Mouse (Mus musculus): ENCODE measurements around the gene Rag1. TPM values are rescaled to one million over a fixed set of nuclear protein-coding genes. Genes with fewer than 3 reads are reported as not detected.

Gene Rag1
- total RNA-seq, 2 experiments from 2014 or later = 3.5 TPM; not detected in 1

DNA sequence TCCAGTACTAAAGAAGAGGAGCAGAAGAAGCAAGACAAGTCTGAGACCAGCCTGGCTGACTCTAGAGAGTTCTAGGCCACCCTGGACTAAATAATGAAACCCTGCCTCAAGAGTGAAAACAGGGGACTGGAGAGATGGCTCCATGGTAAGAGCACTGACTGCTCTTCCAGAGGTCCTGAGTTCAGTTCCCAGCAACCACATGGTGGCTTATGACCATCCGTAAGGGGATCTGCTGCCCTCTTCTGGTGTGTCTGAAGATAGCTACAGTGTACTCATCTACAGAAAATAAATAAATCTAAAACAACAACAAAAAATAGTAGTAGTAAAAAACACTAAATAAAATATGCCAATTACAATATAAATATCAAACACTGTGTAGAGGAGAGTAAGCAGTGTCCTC is 3.5 kb downstream of the Rag1 start:
- intact Hi-C loops (cut with DNase I) = no loop called here
- no peak for DNase-seq

DNA sequence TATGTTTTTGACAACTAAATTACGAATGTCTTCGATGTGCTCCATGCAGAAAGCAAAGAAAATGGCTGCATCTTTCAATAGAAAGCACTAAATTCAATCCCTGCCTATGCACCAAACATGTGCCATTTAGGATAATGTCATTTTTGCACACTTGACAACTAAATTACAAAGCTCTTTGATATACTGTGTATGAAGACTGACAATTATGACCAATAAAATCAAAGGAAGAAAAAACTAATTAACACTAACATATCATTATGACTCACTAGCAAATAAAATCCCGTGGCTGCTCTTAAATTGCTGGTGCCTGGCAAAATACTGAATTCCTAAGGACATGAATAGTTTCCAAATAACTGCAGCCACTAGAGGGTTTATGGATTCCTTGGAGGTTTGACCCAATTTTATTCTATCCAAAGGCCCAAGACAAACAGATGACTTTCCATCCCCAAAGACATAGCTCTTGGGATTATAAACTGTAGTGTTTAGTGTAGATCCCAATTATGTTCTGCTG is 9.4 kb downstream of the Rag1 start:
- intact Hi-C loops (cut with DNase I) = no loop called here
- DNase-seq = no peak

DNA sequence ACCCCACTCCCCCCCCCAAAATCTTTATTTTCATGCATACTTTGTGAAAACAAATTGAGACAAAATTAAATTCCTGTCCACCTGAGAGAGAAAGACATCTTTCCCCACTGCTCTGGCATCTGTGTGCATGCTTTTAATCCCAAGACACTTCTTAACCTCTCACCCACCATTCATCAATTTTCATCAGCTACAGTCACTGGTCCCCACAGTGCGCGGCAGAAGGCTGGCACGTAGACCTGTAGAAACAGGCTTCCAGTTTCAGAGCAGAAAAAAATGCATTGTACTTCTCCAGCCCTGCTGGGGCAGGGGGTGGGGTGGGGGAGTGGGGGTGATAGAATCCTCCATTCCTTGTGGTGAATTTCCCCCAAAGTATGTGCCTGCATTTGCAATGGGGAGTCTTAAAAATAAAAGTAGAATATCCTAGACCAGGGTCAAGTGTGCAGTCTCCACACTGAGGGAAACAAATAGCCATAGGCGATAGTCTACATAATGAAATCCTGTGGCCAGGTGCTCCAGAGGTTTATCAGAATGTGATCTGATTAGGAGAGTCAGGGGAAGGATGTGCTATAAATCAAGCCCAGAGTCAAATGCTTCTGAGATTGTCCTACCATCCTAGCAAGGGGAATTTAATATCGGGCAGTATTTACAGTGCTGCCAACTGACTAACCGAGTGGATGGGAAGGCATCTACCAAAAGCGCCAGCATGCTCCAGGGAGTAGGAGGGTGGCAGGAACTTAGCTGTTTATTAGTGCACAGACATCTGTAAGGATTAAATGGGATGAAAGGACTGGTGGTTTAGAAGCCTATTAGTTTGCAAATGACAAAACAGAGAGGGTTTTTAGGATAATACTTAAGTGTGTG is 10.1 kb downstream of the Rag1 start:
- DNase-seq = no peak
- intact Hi-C loops (cut with DNase I) = no loop called here

DNA sequence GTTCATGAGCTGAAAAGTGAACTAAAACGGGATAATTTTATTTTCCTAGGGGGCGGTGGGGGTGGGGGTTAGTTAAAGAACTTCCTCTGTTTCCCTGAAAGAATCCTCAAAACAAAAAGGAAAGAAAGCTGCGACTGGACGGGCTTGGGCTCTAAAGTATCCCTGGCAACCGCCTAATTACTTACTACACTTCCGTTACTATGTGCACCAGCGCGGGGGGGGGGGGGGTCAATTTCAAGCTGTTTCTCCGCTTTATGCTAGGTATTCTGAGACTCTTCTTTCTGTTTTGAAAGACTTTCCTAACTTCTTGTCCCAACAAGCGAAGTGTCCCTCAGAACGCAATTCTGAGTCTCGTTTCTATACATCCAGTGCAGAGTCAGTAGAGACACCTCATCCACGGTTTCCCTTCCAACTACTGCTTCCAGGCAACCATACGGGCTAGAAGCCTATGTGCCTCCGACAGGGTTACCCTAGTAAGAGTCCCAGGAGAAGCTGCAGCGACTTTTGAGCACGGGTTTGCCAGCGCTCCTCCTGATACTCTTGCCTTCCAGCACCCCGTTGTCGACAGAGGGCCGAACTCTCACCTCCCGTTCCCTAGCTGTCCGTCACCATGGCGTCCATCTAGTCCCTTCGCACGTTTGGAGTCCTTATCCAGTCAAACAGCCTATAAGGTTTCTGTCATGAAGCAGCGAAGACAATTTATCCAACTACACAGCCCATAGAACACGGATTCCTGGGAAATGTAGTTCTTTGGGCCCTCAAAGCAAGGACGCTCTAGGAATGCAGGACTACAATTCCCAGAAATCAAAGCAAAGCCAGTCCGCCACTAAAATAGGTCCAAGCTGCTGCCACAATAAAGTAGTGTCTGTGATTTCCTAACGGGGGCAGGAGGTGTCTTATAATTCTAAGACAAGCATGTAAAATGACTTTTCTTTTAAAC is 20.7 kb downstream of the Rag1 start:
- intact Hi-C loops (cut with DNase I) = no loop called here
- DNase-seq = peak; percentile 36 to 72

DNA sequence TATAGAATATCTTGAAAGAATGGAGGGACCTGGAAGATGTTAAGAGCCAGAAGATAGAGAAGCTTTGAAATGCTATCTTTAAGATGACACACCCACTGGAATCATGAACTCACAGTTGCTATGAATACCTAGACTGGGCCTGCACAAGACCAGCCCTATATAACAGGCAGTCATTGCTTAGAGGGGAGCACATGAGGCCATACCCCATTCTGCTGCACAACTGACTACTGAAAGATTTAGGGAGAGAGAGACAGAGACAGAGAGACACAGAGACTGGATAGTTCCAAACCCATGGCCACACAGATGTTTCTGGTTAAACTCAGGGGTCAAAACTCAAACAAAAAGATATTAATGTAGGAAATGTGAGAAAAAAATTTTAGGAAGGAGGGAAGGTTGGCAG is 22.1 kb downstream of the Rag1 start:
- intact Hi-C loops (cut with DNase I) = no loop called here
- DNase-seq = no peak

DNA sequence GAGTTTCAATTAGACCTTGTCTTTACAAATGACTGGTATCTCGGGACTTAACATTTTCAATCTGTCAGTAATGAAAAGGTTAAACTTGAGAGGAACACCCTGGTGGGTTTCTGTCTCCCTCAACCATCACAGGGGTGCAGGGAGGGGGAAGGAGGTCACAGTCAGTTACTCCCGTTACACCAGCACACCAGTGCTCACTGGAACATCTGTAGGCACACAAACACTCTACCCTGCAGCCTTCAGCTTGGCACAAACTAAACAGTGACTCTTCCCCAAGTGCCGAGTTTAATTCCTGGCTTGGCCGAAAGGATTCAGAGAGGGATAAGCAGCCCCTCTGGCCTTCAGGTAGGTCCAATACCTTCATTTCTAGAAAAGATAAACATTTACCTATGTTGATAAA is 24.8 kb downstream of the Rag1 start, which contains the start of gene Rag2:
TSS of gene Rag2 (plus strand) at position 193 of the 400 bp plus-strand sequence.
- intact Hi-C loops (cut with DNase I) = no loop called here

DNA sequence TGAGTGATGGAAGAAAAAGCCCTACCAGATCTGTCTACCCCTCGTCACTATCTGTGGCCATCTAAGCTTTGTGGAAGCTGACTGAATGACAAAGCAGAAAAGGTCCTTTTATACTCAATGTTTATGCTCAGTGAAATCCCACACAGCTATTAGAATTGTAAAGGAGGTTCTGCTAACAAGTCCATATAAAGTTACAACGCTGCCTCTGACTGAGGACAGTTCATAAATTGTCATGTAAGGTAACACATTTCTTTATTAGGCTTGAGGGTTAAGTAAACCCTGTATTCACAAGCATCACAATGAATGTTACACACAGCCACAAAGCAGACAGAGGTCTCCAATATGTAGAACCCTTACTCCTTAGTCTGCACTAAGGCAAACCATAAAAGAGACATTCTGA is 25.3 kb downstream of the Rag1 start:
- no peak for DNase-seq
- intact Hi-C loops (cut with DNase I) = no loop called here

More for the DNA sequence above, 24.8 kb downstream of the Rag1 start, which contains the start of gene Rag2:
- DNase-seq = no peak

DNA sequence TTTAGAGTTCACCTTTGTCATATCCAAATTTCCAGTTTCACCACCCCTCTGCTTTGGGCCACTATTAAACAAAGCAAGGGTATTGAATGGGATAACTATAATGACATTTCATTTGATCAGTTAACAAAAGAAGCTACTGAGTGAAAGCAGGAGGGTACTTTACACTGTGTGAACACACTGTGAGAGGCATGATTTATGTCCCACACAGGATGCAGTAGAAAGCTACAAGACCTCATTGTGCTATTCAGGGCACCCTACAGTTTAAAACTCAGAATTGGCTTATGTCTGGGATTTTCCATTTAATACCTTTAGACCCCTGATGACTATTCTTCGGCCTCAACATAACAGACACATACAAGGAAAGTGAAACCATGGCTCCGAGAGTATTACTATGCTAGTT is 26.3 kb downstream of the Rag1 start:
- no peak for DNase-seq
- intact Hi-C loops (cut with DNase I) = no loop called here

DNA sequence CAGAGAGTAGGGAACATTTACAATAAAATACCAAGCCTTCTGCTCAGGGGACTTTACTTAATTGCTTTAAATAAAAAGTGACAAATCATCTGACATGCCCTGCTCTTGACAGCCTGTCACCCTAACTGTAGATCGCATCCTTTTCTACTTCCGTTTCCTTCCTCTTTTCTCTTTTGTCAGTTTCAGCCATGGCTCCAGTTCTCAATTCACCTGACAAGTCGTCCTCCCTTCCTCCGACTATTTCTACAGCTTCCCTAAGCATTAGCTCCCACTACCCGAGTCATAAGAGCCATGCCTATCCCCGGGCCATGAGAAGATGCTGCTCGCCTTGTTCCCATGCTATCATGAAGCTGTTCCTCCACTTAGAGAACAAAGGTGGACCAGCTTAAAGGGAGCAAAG is 27.7 kb downstream of the Rag1 start:
- no peak for DNase-seq
- intact Hi-C loops (cut with DNase I) = no loop called here

DNA sequence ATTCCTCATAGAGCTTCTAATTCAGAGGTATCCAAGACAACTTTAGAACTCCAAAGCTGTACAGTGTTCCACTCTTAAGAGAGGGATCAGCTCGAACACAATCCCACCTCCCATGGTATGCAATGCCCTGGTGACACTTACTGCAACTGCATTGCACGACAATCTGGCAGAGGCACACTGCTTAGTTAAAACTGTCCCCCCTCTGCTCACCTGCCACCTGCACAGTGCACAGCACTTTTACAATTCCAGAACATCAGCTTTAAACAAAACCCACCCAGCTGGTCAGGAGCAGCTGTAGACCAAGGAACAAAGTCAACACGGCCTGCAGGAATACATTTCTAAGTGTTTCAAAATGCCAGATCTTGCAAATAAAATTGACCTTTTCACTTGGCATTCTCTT is 28.4 kb downstream of the Rag1 start:
- intact Hi-C loops (cut with DNase I) = no loop called here
- no peak for DNase-seq

DNA sequence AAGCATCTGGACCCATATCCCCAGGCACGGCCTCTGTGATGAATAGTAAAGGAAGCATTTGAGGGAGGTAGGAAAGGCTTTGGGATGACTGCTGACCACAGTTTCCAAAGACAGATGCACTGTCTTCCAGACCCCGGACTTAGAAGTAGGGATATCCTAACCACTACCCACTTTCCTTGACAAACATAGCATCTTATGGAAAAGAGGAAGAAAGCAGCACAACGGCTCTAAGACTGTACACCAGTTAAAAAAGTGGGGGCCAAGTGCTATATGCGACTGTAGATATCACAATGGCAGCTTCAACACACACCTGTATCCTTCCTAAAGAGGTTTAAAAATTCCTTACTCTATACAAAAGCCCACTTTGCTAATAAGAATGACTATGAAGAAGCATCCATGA is 30.9 kb downstream of the Rag1 start:
- no peak for DNase-seq
- intact Hi-C loops (cut with DNase I) = no loop called here

DNA sequence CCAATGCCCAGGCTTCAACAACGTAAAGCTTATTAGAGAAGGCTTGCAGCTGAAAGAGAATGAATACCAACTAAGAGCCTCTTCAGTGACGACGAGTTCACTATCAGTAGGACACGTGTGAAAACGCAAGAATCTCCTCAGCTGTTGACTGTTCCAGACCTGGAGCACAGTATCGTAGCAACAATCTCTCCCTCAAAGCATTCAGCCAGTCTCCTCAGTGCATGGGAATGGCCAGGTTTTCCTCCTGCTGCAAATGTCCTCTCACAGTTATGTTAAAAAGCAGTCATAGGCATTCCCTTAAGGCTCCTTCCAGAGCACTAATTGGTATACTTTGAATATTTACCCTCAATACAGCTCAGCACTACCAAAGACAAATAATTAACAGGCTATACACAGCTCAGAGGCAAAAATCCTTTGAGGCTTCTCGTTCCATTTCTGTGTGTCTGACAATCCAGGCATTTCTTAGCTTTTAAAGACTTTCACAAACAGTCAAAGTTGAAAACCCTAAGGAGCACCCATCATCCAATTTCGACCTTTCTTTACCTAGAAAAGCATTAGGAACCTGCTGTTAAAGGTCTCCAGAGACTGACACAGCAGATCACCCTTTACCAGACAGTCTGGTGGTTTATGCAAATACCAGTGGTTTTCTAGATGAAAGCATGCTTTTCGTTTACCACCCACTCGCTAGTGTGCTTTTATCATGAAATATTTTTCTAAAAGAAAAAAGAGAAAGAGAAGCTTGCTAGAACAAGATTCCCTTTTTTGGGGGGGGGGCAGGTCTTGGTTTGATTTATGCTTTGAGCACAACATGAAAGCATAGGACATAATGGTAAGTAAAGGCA is 33.6 kb downstream of the Rag1 start:
- intact Hi-C loops (cut with DNase I) = no loop called here
- no peak for DNase-seq

DNA sequence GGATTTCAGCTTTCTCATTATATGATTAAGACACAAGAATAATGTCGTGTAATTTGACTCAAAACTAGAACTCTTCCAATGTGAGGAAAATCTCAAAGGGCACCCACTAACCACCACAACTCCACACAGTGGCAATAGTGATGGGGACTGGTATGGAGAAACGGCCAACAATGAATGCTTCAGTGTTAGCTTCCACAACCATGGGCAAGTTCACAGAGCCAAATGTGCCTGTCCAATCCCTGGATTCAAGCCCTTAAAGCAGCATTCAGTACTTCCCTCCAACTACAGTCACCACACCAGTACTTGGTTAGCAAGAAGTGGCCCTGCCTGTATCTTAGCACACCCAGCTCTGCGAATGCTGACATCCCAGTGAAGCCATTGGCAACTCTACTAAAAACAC is 38.4 kb downstream of the Rag1 start:
- DNase-seq = no peak
- intact Hi-C loops (cut with DNase I) = no loop called here

DNA sequence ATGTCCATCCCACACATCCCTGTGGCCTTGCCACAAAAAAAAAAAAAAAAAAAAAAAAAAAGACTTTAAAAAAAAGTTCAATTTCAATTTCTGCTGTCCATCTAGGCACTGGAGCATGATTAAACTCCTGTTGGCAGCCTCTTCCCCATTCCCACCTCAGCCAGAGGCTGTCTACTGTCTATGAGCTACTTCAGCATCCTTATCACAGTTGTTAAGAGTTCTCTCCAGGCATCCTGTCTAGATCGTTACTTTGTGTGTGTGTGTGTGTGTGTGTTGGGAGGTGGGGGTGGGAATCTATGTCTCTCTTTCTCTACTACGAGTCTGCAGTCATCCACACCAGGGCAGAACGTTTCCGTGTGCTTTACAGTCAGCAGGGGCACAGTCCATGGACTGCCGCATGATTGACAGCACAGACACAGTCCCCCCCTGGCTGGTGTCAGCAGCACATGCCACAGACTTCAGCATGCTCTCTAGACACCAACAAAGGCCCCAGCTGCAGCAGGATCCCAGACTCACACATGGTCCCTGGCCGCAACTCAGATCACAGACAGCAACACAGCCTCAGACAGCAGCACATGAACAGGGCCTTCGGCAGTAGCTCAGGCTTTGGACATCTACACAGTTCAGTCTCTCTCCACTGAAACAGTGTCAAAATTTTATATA is 40.9 kb downstream of the Rag1 start:
- intact Hi-C loops (cut with DNase I) = no loop called here
- no peak for DNase-seq

DNA sequence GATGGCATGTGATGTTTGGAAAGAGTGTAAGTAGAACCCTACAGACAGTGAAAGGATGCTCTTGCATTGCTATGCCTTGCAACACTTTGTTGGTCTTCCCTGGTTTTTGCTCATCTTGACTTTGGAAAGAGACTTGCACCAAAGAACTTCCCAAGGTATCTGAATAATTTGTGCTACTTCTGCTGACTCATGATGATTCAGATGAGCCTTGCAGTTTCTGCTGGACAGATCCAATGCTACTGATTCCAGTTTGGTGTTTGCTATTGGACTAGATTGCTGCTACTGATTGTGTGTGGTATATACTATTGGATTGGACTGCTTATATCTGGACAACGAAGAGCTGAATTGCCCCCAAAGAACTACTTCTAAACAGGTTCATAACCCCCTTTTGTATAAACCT is 46.2 kb downstream of the Rag1 start:
- intact Hi-C loops (cut with DNase I) = loop anchor here (2.0 kb wide), 1 partner anchor 74 kb away; no protein-coding TSS in a partner anchor
- no peak for DNase-seq

DNA sequence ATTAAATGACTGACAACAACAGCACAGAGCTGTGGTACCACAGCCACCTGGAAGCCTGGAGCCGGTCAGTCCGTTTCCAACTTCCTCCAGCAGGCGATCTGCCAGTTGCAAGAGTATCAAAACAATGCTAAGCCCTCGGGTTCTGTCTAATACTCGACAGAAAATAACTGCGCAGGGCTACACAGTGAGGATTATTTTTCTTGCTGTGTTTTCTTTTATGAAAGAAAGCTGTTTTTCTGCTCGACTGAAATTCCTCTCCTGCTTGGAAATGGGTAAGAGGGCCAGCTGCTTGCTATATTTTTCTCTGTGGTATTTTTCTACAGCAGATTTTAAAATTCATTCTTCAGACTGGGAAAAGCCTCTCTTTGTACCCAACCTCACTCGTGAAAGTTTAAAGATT is 48.6 kb downstream of the Rag1 start:
- DNase-seq = peak; percentile 16 to 52
- intact Hi-C loops (cut with DNase I) = no loop called here

DNA sequence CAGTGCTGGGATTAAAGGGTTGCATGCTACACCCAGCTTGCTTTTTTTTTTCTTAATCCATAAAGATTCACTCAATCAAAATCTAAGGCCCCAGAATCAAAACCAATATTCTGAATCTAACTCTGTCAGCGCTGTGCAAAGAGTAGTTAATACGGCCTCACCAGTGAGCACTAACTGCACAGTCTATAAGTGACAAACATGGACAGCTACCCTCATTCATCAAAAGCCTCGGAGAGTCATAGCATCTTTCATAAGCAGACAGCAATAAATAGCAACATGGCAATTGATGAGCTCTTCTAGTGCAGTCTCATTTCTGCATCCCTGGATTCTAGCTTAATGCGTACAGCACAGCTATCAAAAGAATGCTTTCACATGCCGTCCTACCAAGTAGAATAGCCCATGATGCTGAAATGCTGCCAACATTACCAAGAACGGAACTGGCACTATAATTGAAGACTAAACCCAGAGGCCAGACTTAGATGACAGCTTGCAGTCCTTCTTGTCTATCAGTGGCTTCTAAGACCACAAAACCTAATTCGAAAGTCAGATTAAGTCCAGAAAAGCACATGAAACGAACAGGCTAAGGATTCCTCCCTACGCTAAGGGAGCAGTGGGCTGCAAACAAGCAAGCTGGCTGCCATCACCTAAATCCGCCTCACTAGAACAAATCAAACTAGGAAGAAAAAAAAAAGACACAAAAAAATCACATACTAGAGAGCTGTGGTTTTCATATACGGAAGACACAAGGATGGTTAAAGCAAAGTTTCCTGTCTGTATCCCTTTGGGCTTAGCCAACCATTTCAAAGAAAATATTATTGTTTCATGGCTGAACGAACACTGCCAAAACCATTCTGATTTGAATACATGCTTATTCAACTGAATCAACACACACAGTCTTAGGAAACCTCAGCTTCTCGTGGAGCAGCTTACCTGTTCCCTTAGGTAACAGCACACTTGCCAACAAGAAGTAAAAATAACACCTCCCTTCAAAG is 50.8 kb downstream of the Rag1 start:
- no peak for DNase-seq
- intact Hi-C loops (cut with DNase I) = no loop called here

DNA sequence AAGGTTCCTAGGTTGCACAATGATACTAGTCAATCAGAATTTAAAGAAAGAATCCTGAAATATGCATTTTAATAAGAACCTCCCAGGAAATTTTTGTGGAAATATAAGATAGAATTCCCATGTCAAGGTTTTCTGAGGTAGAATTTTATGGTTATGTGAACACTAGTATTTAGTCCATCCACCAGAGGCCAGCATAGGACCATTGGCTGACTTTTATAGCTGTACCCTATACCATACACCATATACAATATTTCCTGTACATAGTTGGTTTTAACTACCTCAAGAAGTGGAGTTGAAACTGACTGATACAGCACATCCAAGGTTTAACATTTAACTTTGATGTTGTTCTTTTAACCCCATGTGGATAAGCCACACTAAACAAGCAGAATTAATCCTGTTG is 52.1 kb downstream of the Rag1 start:
- DNase-seq = no peak
- intact Hi-C loops (cut with DNase I) = no loop called here

DNA sequence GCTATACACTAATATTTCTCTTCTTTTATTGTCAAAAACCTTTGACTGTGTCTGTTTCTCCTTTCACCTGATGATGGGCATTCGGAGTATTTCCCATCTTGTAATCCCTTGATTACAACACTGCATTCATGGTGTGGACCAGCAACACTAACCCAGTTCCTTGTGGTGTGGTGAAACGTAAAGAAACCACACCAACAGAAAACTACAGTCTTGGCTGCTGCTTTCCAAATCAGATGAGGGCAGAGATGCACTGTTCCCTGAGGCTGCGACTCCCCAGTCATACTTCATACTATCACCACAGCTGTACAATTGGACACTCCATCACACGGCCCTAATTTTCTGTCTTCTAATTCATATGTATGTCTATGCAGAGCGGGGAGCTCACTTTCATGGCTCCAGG is 54.6 kb downstream of the Rag1 start:
- DNase-seq = no peak
- intact Hi-C loops (cut with DNase I) = no loop called here

Data from gastrocnemius, postnatal 36 days (tissue).